Mouse (Mus musculus) hindbrain, embryonic 11.5 days (tissue): ENCODE data around the gene Gm20388. TPM values are rescaled to one million over a fixed set of nuclear protein-coding genes. Genes with fewer than 3 reads are reported as not detected.

Experiments
- ATAC-seq: fragments of 200-750 bp; cut with Nextera tagmentation; 2 replicates; pipeline ENCODE4 v1.8.0; 2017; ENCODE audit warnings: mild to moderate bottlenecking, moderate TSS enrichment, moderate library complexity; ENCODE audit not compliant: low FRiP score
- DNase-seq: peaks from one replicate; pipeline ENCODE4 v3.0.0-alpha.2; 2015; ENCODE audit warnings: low spot score
- H3K27ac ChIP-seq: fragments of 300-500 bp; sonication (generic); 2 replicates; pipeline ENCODE4 v1.5.1; 2014; ENCODE audit warnings: mild to moderate bottlenecking, low read depth, low read length
- H3K27me3 ChIP-seq: fragments of 300-500 bp; sonication (generic); 2 replicates; pipeline ENCODE4 v1.6.1; 2014; ENCODE audit warnings: mild to moderate bottlenecking, low read length, moderate library complexity, mixed read lengths; ENCODE audit not compliant: control insufficient read depth, insufficient read depth
- H3K36me3 ChIP-seq: fragments of 300-500 bp; sonication (generic); 2 replicates; pipeline ENCODE4 v1.6.1; 2014; ENCODE audit warnings: mild to moderate bottlenecking, low read length, moderate library complexity, mixed read lengths; ENCODE audit not compliant: control insufficient read depth, insufficient read depth
- H3K4me1 ChIP-seq: fragments of 300-500 bp; sonication (generic); replicated peaks from 2 replicates; pipeline ENCODE4 v1.6.1; 2014; ENCODE audit warnings: low read length, mixed read lengths; ENCODE audit not compliant: control insufficient read depth, insufficient read depth
- H3K4me2 ChIP-seq: fragments of 300-500 bp; sonication (generic); replicated peaks from 2 replicates; pipeline ENCODE4 v1.6.1; 2014; ENCODE audit warnings: mild to moderate bottlenecking, low read depth, low read length
- H3K4me3 ChIP-seq: fragments of 300-500 bp; sonication (generic); 2 replicates; pipeline ENCODE4 v1.5.1; 2014; ENCODE audit warnings: low read depth, low read length
- H3K9ac ChIP-seq: fragments of 300-500 bp; sonication (generic); 2 replicates; pipeline ENCODE4 v1.6.1; 2014; ENCODE audit warnings: low read depth, low read length
- H3K9me3 ChIP-seq: fragments of 300-500 bp; sonication (generic); 2 replicates; pipeline ENCODE4 v1.6.1; 2016; ENCODE audit warnings: low read length; ENCODE audit not compliant: control insufficient read depth
- WGBS: fragments of 180-500 bp; shearing (Covaris S2); extraction: QIAGEN DNeasy Blood & Tissue Kit; methylation state at CpG from one replicate; pipeline ENCODE4 v1.1.7; 2014; 5-methylcytosine and 5-hydroxymethylcytosine counted together
- polyA plus RNA-seq: library from polyadenylated mRNA; unstranded; fragments of >200 nt; fragmentation: Nextera tagmentation; extraction: Ambion mirVana; gene quantifications from 2 replicates; pipeline ENCODE4 v1.2.1, GENCODE M21; 2014

The Gm20388 gene
- polyA plus RNA-seq, 1 experiment from 2014 or later, result 11.8 TPM

GRCm38 (mm10) chr8:122810376-122810775 lies 2899.7 kb downstream of the Gm20388 start:
- H3K36me3 ChIP-seq, result no peaks in the 10 kb centered on the region
- peaks cover 13% of the 10 kb centered on the region for H3K4me1 ChIP-seq
- H3K27me3 ChIP-seq, result no peaks in the 10 kb centered on the region
- no peak overlapping the region for H3K4me3 ChIP-seq
- no peak overlapping the region for H3K4me2 ChIP-seq
- no peak for ATAC-seq
- no peak overlapping the region for H3K9ac ChIP-seq
- WGBS, result 81% methylated on average over 8 of the region's 8 CpGs
- H3K27ac ChIP-seq, result 0 out of 2 replicates have a peak overlapping the region, but pooled peaks have one; percentile 64
- H3K9me3 ChIP-seq, result no peaks in the 10 kb centered on the region
- DNase-seq, result no peak

GRCm38 (mm10) chr8:122811870-122812494 lies 2901.3 kb downstream of the Gm20388 start:
- 0 out of 2 replicates have a peak overlapping the region, but pooled peaks have one; percentile 28 for H3K9ac ChIP-seq
- H3K4me2 ChIP-seq, result no peak overlapping the region
- 68% methylated on average over 16 of the region's 16 CpGs for WGBS

GRCm38 (mm10) chr8:122812610-122813250 lies 2902.1 kb downstream of the Gm20388 start:
- Histone ChIP-seq H3K4me1 (peaks cover 2% of the 10 kb centered on the region; the same call in 1 of the 2 replicates), H3K9me3 (no peaks in the 10 kb centered on the region), H3K36me3 (no peaks in the 10 kb centered on the region), H3K27ac (peak overlapping the region; percentile 64), H3K4me3 (no peak overlapping the region), H3K9ac (no peak overlapping the region), H3K27me3 (no peaks in the 10 kb centered on the region), H3K4me2 (no peak overlapping the region)
- no peak for DNase-seq
- 70% methylated on average over 14 of the region's 14 CpGs for WGBS
- peak; percentile 43; the same call in 1 of the 2 replicates for ATAC-seq

More at GRCm38 (mm10) chr8:122811870-122812494, 2901.3 kb downstream of the Gm20388 start:
- H3K4me3 ChIP-seq, result no peak overlapping the region
- H3K27ac ChIP-seq, result peak overlapping the region; percentile 64
- H3K36me3 ChIP-seq, result no peaks in the 10 kb centered on the region
- no peaks in the 10 kb centered on the region for H3K9me3 ChIP-seq
- DNase-seq (no peak), ATAC-seq (peak; percentile 69)
- H3K27me3 ChIP-seq, result no peaks in the 10 kb centered on the region
- H3K4me1 ChIP-seq, result peaks cover 5% of the 10 kb centered on the region; the same call in 1 of the 2 replicates

- Histone ChIP-seq H3K36me3 (no peaks in the 10 kb centered on the region), H3K27me3 (no peaks in the 10 kb centered on the region), H3K4me1 (peaks cover 2% of the 10 kb centered on the region; the same call in 1 of the 2 replicates), H3K4me2 (no peak overlapping the region), H3K9ac (0 out of 2 replicates have a peak overlapping the region, but pooled peaks have one; percentile 34), H3K4me3 (no peak overlapping the region), H3K9me3 (no peaks in the 10 kb centered on the region), H3K27ac (no peak overlapping the region)
- 12% methylated on average over 7 of the region's 7 CpGs for WGBS
- no peak for ATAC-seq
- DNase-seq, result no peak
Measured at GRCm38 (mm10) chr8:122814608-122815007, 2904.0 kb downstream of the Gm20388 start.

GRCm38 (mm10) chr8:122816965-122817364 lies 2906.3 kb downstream of the Gm20388 start:
- Histone ChIP-seq H3K36me3 (no peaks in the 10 kb centered on the region), H3K4me2 (no peak overlapping the region), H3K27ac (no peak overlapping the region), H3K4me3 (no peak overlapping the region), H3K9ac (no peak overlapping the region), H3K27me3 (no peaks in the 10 kb centered on the region), H3K4me1 (peaks cover 2% of the 10 kb centered on the region; the same call in 1 of the 2 replicates), H3K9me3 (no peaks in the 10 kb centered on the region)
- DNase-seq (no peak), ATAC-seq (no peak)
- WGBS, result 91% methylated on average over 6 of the region's 6 CpGs

- H3K36me3 ChIP-seq, result no peaks in the 10 kb centered on the region
- WGBS, result 42% methylated on average over 13 of the region's 13 CpGs
Measured at GRCm38 (mm10) chr8:122817724-122818496, 2907.3 kb downstream of the Gm20388 start.

GRCm38 (mm10) chr8:122819776-122820175 lies 2909.1 kb downstream of the Gm20388 start:
- no peak for ATAC-seq
- Histone ChIP-seq H3K9ac (no peak overlapping the region), H3K27ac (no peak overlapping the region), H3K27me3 (no peaks in the 10 kb centered on the region), H3K9me3 (no peaks in the 10 kb centered on the region), H3K36me3 (no peaks in the 10 kb centered on the region), H3K4me1 (0 out of 2 replicates have a peak, but pooled peaks cover 2% of the 10 kb centered on the region), H3K4me3 (no peak overlapping the region), H3K4me2 (no peak overlapping the region)
- no peak for DNase-seq
- WGBS, result 55% methylated on average over 11 of the region's 11 CpGs

More at GRCm38 (mm10) chr8:122817724-122818496, 2907.3 kb downstream of the Gm20388 start:
- Histone ChIP-seq H3K4me3 (no peak overlapping the region), H3K9ac (no peak overlapping the region), H3K4me2 (no peak overlapping the region), H3K9me3 (no peaks in the 10 kb centered on the region), H3K4me1 (peaks cover 2% of the 10 kb centered on the region; the same call in 1 of the 2 replicates), H3K27ac (no peak overlapping the region), H3K27me3 (no peaks in the 10 kb centered on the region)
- ATAC-seq, result no peak
- DNase-seq, result no peak

GRCm38 (mm10) chr8:122824571-122824970 lies 2913.9 kb downstream of the Gm20388 start:
- H3K4me1 ChIP-seq, result peaks cover 7% of the 10 kb centered on the region; the same call in 1 of the 2 replicates
- H3K9me3 ChIP-seq, result no peaks in the 10 kb centered on the region
- no peak for ATAC-seq
- no peak for DNase-seq
- H3K4me3 ChIP-seq, result no peak overlapping the region
- no peaks in the 10 kb centered on the region for H3K36me3 ChIP-seq
- WGBS, result 39% methylated on average over 5 of the region's 5 CpGs
- no peaks in the 10 kb centered on the region for H3K27me3 ChIP-seq
- no peak overlapping the region for H3K9ac ChIP-seq
- H3K27ac ChIP-seq, result no peak overlapping the region
- no peak overlapping the region for H3K4me2 ChIP-seq
